Mouse (Mus musculus): ENCODE results near the gene Orai2. TPM values are rescaled to one million over a fixed set of nuclear protein-coding genes. Genes with fewer than 3 reads are reported as not detected.
"Not testable (repeated sequence)": the region's sequence is repeated elsewhere in the genome, so short reads cannot be mapped to it uniquely, and the experiment has no call there.

The Orai2 gene
- total and polyA plus RNA-seq, 2 experiments from 2014 or later: 56.8 to 122 TPM

DNA sequence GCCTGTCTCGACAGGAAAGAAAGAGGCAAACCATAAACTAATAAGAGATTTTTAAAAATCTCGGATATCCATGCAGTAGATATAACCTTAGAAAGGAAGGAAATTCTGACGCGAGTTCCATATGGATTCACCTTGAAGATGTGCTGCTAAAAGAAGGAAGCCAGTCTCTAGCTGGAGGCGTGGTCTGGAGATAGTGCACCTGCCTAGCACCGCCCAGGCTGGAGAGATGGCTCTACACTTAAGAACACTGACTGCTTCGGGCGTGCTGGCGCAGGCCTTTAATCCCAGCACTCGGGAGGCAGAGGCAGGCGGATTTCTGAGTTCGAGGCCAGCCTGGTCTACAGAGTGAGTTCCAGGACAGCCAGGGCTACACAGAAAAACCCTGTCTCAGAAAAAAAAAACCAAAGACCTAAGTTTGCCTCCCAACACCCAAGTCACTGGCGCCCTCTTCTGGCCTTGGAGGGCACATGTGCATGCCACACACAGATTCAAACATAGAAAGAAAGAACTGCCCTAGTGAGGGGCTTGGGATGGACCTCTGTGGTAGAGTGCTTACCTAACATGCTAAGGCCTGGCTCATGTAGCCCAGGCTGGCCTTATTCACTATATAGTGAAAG lies 32.7 kb downstream of the Orai2 start:
- no peak overlapping the region for H3K4me3 ChIP-seq (ENCODE audit: low read length)
- peak; percentile 66 for DNase-seq (ENCODE audit: low spot score)
- WGBS: 80% methylated on average over 13 of the region's 13 CpGs

DNA sequence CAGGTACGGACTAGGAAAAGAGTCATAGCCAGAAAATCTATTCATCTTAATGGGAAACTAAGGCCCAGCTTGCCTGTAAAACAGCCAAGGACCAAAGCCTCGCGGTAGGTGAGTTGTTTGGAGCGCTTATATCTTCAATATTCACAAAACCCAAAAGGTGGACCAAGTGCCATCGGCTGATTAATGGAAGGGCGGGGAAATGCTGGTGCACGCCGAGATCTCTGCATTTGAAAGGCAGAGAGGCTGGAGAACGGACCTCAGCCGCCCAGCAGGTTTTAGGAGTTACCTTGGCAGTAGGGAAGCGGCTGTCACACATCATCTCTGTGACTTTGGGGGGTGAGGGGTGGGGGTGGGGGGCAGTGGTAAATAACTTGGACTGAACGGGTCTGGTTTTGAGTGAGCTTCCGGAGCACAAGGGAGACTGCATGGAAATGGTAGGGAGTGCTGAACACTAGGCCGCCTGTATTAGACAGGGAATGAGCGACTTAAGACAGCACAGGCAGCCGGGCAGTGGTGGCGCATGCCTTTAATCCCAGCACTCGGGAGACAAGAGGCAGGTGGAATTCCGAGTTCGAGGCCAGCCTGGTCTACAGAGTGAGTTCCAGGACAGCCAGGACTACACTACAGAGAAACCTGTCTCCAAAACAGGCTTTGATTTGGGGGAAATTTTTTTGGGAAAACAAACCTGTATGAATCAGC lies 34.1 kb downstream of the Orai2 start:
- Histone ChIP-seq H3K9ac (replicated peaks; ENCODE audit: low read length) (peak overlapping the region; percentile 77), H3K27ac (peak overlapping the region; percentile 64), H3K4me3 (ENCODE audit: low read length) (peak overlapping the region; percentile 81), H3K4me2 (ENCODE audit: low read depth, low read length) (peak overlapping the region; percentile 83), H3K36me3 (ENCODE audit: insufficient read depth, low read length) (peaks cover 24% of the 10 kb centered on the region), H3K27me3 (ENCODE audit: insufficient read depth, low read length) (no peaks in the 10 kb centered on the region), H3K9me3 (ENCODE audit: low read length) (no peaks in the 10 kb centered on the region), H3K4me1 (ENCODE audit: insufficient read depth, low read length) (peaks cover 7% of the 10 kb centered on the region)
- WGBS: 10% methylated on average over 20 of the region's 20 CpGs
- DNase-seq (ENCODE audit: low spot score) (no peak), ATAC-seq (peak; percentile 7; the same call in 1 of the 2 replicates)
- TF ChIP-seq CTCF (IDR thresholded peaks at IDR 0.05; ENCODE audit: low read depth): no peak

More for the DNA sequence above, 32.7 kb downstream of the Orai2 start:
- H3K9ac ChIP-seq (replicated peaks; ENCODE audit: low read length): no peak overlapping the region
- H3K27ac ChIP-seq: no peak overlapping the region
- ATAC-seq: no peak
- TF ChIP-seq CTCF (IDR thresholded peaks at IDR 0.05; ENCODE audit: low read depth): peak; percentile 72
- no peak overlapping the region for H3K4me2 ChIP-seq (ENCODE audit: low read depth, low read length)
- peaks cover 7% of the 10 kb centered on the region for H3K4me1 ChIP-seq (ENCODE audit: insufficient read depth, low read length)
- H3K36me3 ChIP-seq (ENCODE audit: insufficient read depth, low read length): peaks cover 22% of the 10 kb centered on the region
- H3K9me3 ChIP-seq (ENCODE audit: low read length): no peaks in the 10 kb centered on the region
- H3K27me3 ChIP-seq (ENCODE audit: insufficient read depth, low read length): no peaks in the 10 kb centered on the region

DNA sequence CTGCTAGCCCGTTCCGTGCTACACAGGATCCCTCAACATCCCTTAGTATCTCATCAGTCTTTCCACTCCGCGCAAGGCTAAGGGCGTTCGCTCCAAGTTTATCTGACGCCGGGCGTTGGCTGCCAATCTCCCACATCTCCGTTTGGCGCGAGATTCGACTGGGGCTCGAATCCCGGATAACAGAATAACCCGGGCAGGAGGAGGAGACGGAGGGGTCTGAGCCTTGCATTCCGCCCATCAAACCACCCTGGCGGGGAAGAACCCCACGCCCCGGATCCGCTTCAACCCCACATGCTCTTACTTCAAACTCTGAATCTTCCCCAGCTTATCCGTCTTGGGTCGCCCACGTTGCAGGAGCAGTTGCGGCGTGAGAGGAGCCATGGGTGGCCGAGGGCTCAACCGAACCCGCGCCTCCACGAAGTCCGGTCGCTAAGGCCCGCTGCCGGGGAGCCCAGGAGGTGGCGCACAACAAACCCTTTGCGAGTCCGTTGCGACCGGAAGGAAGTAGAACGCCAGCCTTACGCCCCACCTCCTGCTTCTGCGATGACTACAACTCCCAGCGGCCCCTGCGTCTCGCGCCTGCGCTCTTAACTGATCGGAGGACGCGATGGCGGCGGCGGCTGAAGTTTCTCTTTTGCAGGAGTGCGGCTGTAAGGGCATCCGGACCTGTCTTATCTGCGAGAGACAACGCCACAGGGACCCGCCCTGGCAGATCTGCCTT lies 34.8 kb downstream of the Orai2 start, which contains the start of the genes Lrwd1 and Alkbh4:
Gene Lrwd1, minus strand, starts transcription at position 504 of the 721 bp plus-strand sequence.
Gene Alkbh4, plus strand, starts transcription at position 576 of the 721 bp plus-strand sequence.
- TF ChIP-seq CTCF (IDR thresholded peaks at IDR 0.05; ENCODE audit: low read depth): peak; percentile 84
- no peaks in the 10 kb centered on the region for H3K9me3 ChIP-seq (ENCODE audit: low read length)
- H3K27ac ChIP-seq: peak within 1 kb of the TSS; percentile 64
- peaks cover 7% of the 10 kb centered on the region for H3K4me1 ChIP-seq (ENCODE audit: insufficient read depth, low read length)
- peak within 1 kb of the TSS; percentile 83 for H3K4me2 ChIP-seq (ENCODE audit: low read depth, low read length)
- DNase-seq (ENCODE audit: low spot score) (peak; percentile 97), ATAC-seq (peak; percentile 93)
- under 1% methylated on average over 60 of the region's 60 CpGs for WGBS
- peaks cover 16% of the 10 kb centered on the region; the same call in 1 of the 2 replicates for H3K36me3 ChIP-seq (ENCODE audit: insufficient read depth, low read length)
- no peaks in the 10 kb centered on the region for H3K27me3 ChIP-seq (ENCODE audit: insufficient read depth, low read length)
- peak within 1 kb of the TSS; percentile 77 for H3K9ac ChIP-seq (replicated peaks; ENCODE audit: low read length)
- H3K4me3 ChIP-seq (ENCODE audit: low read length): peak within 1 kb of the TSS; percentile 81

DNA sequence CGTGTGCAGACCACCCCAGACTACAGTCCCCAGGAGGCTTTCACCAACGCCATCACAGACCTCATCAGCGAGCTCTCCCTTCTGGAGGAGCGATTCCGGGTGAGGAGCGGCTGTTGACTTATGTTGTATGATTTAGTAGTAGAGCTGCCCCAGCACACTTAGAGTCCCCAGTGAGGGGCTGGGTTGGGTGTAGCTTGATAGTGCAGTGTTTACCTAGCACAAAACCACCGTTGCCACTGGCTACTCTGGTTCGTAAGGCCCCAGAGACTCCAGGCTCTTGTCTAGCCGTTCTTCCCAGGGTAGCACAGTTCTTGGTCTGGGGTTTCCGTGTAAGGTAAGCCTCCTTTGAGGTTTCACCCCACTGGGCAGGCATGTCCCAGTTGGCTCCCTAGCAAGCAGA lies 48.3 kb downstream of the Orai2 start:
- Histone ChIP-seq H3K9ac (replicated peaks; ENCODE audit: low read length) (no peak overlapping the region), H3K9me3 (ENCODE audit: low read length) (no peaks in the 10 kb centered on the region), H3K4me2 (ENCODE audit: low read depth, low read length) (no peak overlapping the region), H3K27me3 (ENCODE audit: insufficient read depth, low read length) (no peaks in the 10 kb centered on the region), H3K4me1 (ENCODE audit: insufficient read depth, low read length) (peaks cover 10% of the 10 kb centered on the region; the same call in 1 of the 2 replicates), H3K27ac (no peak overlapping the region), H3K4me3 (ENCODE audit: low read length) (no peak overlapping the region), H3K36me3 (ENCODE audit: insufficient read depth, low read length) (peaks cover 52% of the 10 kb centered on the region)
- no peak for ATAC-seq
- no peak for TF ChIP-seq CTCF (IDR thresholded peaks at IDR 0.05; ENCODE audit: low read depth)
- DNase-seq (ENCODE audit: low spot score): no peak
- WGBS: 89% methylated on average over 10 of the region's 10 CpGs

DNA sequence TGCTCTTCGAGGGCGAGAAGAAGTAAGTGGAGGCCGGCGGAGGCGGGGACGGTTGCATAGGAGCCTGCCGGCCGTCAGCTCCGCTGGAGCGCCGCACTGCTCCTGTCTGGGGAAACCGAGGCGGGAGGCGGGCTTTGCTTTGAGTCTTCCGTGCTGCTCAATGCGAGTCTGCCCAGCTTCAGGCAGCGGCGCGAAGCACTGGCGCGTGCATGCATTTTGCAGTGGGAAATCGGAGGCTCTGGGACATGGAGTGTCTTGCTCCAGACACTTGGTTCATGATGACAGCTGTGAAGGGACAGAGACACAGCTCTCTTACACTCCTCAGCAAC lies 53.8 kb downstream of the Orai2 start:
- Histone ChIP-seq H3K27me3 (ENCODE audit: insufficient read depth, low read length) (no peaks in the 10 kb centered on the region), H3K36me3 (ENCODE audit: insufficient read depth, low read length) (peaks cover 15% of the 10 kb centered on the region), H3K4me1 (ENCODE audit: insufficient read depth, low read length) (peaks cover 15% of the 10 kb centered on the region), H3K9me3 (ENCODE audit: low read length) (no peaks in the 10 kb centered on the region), H3K27ac (peak overlapping the region; percentile 83), H3K4me2 (ENCODE audit: low read depth, low read length) (peak overlapping the region; percentile 73), H3K9ac (replicated peaks; ENCODE audit: low read length) (peak overlapping the region; percentile 85), H3K4me3 (ENCODE audit: low read length) (peak overlapping the region; percentile 85)
- no peak for TF ChIP-seq CTCF (IDR thresholded peaks at IDR 0.05; ENCODE audit: low read depth)
- 0% methylated on average over 22 of the region's 22 CpGs for WGBS
- DNase-seq (ENCODE audit: low spot score): no peak
- peak; percentile 73 for ATAC-seq

DNA sequence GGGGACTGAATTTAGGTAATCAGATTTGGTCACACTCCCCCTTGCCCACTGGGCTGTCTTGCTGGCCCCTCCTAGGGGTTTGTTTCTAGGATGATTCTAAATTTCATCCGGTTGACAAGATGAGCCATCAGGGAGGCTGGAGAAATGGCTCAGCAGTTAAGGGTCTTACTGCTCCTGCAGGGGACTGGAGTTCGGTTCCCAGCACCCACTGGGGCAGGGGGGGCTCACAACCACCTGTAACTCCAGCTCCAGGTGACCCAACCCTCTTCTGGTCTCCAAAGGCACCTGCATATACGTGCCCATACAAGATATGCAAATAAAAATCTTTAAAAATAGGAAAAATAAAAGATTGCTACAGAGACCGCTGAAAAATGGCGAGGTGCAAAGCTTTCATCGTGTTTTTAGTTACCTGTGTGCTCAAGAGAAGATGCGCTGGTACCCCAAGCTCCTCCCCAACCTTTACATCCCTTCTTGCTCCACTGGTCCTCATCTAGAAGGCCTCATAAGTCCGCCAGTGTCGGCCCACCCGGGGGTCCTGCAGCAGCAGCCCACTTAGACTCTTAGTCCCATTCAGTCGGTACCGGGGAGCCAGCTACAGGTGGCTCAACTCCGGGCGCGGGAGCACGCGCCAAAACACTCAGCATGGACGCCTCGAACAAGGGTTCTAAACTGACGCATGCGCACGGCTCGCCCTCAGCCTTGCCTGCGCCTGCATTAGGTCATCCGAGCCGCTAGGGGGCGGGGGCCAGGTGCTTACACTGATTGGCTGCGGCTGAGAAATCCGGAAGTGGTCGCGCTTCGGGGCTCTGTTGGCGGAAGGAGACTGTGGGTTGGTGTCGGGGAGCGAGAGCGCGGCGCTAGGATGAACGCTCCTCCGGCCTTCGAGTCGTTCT lies 54.4 kb downstream of the Orai2 start, which contains the start of gene Polr2j:
Gene Polr2j, plus strand, starts transcription at position 741 of the 893 bp plus-strand sequence.
- H3K27ac ChIP-seq: peak within 1 kb of the TSS; percentile 83
- H3K9me3 ChIP-seq (ENCODE audit: low read length): no peaks in the 10 kb centered on the region
- H3K36me3 ChIP-seq (ENCODE audit: insufficient read depth, low read length): peaks cover 11% of the 10 kb centered on the region
- TF ChIP-seq CTCF (IDR thresholded peaks at IDR 0.05; ENCODE audit: low read depth): peak; percentile 99
- H3K9ac ChIP-seq (replicated peaks; ENCODE audit: low read length): peak within 1 kb of the TSS; percentile 85
- WGBS: 3% methylated on average over 42 of the region's 42 CpGs
- peak within 1 kb of the TSS; percentile 85 for H3K4me3 ChIP-seq (ENCODE audit: low read length)
- peak within 1 kb of the TSS; percentile 73 for H3K4me2 ChIP-seq (ENCODE audit: low read depth, low read length)
- H3K4me1 ChIP-seq (ENCODE audit: insufficient read depth, low read length): peaks cover 15% of the 10 kb centered on the region
- H3K27me3 ChIP-seq (ENCODE audit: insufficient read depth, low read length): no peaks in the 10 kb centered on the region
- ATAC-seq (peak; percentile 96), DNase-seq (ENCODE audit: low spot score) (peak; percentile 98)

DNA sequence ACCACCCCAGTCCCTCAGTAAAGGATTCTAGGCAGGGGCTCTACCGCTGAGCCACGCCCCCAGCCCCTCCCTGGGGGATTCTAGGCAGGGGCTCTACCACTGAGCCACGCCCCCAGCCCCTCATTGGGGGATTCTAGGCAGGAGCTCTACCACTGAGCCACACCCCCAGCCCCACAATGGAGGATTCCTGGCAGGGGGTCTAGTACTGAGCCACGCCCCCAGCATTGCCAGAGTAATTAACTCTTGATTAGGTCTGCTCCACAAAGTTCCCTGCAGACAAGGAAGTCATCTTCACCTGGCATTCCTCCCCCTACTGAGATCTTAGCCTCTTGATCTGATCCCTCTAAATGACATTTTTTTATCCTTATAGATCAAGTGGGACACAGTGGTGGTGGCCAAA lies 57.0 kb downstream of the Orai2 start:
- not testable (repeated sequence) for H3K27ac ChIP-seq; ATAC-seq; H3K4me2 ChIP-seq (ENCODE audit: low read depth, low read length); H3K36me3 ChIP-seq (ENCODE audit: insufficient read depth, low read length); H3K9ac ChIP-seq (replicated peaks; ENCODE audit: low read length); H3K4me3 ChIP-seq (ENCODE audit: low read length); DNase-seq (ENCODE audit: low spot score); H3K27me3 ChIP-seq (ENCODE audit: insufficient read depth, low read length); H3K9me3 ChIP-seq (ENCODE audit: low read length)
- WGBS: 33% methylated on average over 4 of the region's 4 CpGs
- peaks cover 15% of the 10 kb centered on the region for H3K4me1 ChIP-seq (ENCODE audit: insufficient read depth, low read length)

All from hindbrain, postnatal 0 days (tissue).